Mouse (Mus musculus): ENCODE results near the gene Camkmt.

The Camkmt gene

DNA sequence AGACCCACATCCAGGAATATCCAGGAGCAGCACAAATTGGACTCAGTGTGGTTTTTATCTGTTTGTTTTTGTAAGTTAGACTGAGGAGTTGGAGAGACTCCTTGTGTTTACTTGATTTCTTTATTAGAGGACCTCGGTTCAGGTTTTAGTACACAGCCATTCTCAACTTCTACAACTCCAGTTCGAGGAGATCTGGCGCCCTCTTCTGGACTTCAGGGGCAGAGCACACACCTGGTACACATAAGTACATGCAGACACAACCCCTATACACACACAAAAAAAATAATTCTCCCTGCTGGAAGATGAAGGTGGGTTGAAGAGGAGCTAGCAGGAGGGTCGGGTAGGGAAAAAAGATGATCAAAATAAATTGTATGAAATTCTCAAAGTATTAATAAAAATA lies 379.4 kb downstream of the Camkmt start:
- no peak for DNase-seq

DNA sequence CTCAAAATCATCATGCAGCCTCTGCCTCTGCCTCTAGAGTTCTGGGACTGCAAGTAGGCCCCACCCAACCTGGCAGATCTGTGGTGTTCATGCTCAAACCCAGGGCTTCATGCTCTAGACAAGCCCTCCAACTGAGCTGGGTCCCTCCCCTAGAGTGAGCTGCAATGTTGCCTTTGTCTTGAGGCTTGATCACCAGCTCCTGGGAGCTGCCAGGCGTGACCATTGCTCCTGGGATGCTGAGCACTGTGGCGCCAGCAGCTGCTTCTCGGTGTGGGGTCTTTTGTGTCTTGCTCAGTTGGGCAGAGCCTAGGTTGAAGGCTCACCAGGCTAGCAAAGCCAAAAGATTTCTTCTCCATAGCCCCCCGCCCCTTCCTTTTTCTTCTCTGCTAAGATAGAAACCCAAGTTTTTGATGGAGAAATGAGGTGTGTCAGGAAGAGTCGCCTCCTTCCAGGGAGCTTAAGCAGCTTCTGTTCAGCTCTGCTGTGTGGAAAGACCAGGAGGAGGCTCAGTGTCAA lies 382.4 kb downstream of the Camkmt start:
- no peak for DNase-seq

DNA sequence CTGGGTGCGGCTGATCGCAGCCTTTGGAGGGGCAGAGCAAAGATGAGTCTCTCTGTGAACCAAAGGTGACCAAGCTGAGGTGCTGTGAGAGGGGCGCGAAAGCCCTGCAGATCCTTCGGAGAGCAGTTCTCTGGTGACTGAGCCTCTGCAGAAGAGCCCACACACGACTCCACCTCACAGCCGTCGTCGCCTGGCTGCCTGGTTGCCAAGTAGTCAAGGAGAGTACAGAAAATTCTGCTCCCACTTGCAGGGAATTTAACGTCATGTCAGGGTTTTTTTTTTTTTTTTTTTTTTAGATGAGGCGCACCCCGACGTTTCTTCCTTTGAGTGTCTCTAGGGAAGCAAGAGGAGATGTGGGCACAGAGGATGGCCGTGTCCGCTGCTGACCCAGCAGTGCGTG lies 382.9 kb downstream of the Camkmt start:
- no peak for DNase-seq

DNA sequence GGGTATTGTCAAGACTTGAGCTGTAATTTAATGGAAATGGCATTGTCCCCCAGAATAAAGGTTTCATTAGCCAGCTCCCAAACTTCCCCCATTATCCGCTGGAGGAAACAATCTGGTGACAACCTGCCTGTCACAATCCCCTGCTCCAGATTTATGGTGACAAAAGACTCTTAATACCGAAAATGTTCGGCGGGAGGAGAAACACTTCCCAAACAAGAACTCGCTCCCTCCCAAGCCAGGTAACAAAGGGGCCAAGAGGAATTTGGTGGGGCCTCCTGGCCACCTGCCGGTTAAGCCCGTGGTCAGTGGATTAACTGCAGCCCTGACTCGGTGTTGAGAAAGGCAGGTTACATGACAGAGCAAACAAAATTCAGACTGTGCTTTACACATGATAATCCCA lies 383.5 kb downstream of the Camkmt start:
- no peak for DNase-seq

- DNase-seq: no peak
Measured at GRCm38 (mm10) chr17:85481241-85481640, 390.9 kb downstream of the Camkmt start.

DNA sequence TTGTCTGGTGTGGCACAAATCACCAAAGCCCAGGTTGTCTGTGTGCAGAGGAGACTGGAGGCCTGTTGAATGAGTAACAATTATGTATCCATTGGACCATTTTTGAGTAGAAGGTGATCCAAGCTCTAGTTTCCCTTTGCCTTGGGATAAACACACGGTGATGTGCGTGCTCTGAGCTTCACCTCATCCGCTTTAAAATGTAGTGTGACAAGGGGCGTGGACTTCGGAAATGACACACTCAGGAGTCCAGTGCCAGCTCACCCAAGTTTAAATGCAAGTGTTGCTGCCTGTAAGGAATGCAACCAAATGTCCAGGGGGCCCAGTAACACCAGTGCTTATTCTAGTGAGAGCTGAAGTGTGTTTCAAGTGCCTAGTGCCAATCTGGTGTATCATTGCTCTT lies 392.7 kb downstream of the Camkmt start:
- no peak for DNase-seq

DNA sequence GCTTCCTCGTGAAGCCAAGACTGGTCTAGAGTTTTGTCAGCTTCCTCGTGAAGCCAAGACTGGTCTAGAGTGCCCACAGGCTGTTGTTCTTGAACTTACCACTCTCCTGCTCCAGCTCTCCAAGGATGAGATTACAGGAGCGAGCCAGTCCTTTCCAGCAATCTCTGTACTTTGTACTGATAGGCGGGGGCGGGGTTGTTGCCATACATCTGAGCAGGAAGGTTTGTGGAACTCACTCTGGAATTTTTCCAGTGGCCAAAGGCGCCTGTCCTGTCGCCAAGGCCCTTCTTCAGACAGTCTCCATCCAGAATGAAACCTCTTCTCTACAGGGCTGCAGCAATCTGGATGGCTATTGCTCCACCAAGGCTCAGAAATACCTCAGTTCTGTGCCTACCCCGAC lies 393.7 kb downstream of the Camkmt start:
- DNase-seq: no peak

GRCm38 (mm10) chr17:85484526-85484925 lies 394.2 kb downstream of the Camkmt start:
- DNase-seq: no peak

DNA sequence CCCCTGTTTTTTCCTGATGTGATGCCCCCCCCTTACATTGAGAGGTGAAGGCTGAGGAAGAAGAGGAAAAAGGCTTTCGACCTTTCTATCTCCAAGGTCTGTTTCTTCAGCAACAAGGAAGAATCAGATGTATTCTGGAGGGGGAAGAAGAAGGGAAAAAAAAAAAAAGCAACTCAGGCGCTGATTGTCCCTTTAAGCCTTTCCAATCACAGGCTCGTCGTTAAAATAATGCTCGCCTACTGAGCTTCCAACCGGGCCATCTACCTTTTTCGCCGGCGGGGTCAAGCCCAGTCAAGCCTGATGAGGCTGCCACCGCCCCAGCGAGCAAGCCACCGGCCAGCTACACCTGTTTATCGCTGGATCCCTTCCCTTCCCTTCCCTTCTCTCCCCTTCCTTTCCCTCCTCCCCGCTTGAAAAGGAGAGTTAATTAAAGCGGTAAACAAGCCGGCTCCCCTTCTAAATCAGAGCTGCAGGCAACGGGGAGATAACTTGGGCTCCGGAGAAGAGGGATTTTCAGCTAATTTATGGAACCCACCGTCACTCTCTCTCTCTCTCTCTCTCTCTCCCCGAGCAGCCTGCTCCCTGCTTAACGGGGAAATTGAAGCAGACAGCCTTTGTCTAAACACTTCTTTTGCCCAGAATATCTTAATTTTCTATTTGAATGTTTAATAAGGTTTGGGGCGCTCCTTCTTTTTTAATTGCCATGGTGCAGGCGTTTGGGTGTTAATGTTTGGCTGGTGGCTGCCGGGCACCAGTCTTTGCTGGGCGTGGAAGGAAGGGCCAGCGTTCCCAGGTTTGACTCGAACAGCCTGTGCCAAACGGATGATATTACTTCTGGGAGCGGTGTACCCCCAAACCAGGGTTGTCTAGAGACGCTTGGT lies 395.0 kb downstream of the Camkmt start:
- DNase-seq: no peak

- no peak for DNase-seq
Measured at GRCm38 (mm10) chr17:85485946-85486533, 395.7 kb downstream of the Camkmt start.

DNA sequence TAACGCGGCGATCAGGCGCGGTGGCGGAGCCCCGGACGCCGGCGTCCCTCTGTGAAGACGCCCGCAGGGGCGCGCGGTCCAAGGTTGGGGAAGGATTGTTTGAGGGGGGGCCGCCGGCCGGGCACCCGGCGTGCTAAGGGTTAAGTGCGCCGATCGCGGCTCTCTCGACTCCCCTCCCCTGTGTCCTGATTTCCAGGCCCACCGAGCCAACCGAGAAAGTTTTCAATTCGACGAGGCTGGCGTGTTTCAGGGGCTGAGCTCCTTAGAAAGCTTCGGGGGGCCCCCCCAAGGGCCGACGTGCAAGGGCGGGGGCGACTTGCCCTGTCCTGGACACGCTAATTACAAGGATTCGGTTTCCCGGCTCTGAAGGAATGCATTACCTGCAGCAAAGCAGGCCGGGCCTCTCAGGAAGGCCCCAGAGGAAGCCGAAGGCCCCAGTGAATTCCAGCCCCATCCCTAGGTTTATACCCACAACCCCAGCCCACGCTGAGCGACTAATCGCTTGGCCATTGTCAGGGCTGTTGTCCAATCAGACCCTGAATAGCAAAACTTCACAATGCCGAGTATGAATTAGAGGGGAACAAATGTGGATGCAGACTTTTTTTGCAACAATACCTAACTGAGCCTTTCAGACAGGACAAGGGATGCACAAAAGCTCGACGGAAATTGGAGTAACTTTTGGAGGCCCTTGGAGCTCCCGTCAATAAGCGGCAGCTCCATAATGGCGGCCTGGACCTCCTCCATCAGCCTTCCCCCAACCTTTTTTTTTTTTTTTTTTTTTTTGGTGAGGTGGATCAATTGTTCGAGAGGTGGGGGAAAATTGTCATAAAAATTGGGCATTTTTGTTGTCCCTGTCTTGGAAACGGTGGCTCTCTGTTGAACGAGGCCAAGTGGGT lies 396.5 kb downstream of the Camkmt start:
- DNase-seq: no peak

- no peak for DNase-seq
Measured at GRCm38 (mm10) chr17:85487531-85487930, 397.2 kb downstream of the Camkmt start.

GRCm38 (mm10) chr17:85488601-85489487 lies 398.5 kb downstream of the Camkmt start:
- DNase-seq: no peak

GRCm38 (mm10) chr17:85489488-85489980 lies 399.2 kb downstream of the Camkmt start:
- DNase-seq: no peak

GRCm38 (mm10) chr17:85491491-85491890 lies 401.1 kb downstream of the Camkmt start:
- DNase-seq: no peak

- no peak for DNase-seq
Measured at GRCm38 (mm10) chr17:85493521-85493920, 403.2 kb downstream of the Camkmt start.

GRCm38 (mm10) chr17:85495012-85495754 lies 404.8 kb downstream of the Camkmt start:
- no peak for DNase-seq

- DNase-seq: no peak
Measured at GRCm38 (mm10) chr17:85495871-85496270, 405.5 kb downstream of the Camkmt start.

DNA sequence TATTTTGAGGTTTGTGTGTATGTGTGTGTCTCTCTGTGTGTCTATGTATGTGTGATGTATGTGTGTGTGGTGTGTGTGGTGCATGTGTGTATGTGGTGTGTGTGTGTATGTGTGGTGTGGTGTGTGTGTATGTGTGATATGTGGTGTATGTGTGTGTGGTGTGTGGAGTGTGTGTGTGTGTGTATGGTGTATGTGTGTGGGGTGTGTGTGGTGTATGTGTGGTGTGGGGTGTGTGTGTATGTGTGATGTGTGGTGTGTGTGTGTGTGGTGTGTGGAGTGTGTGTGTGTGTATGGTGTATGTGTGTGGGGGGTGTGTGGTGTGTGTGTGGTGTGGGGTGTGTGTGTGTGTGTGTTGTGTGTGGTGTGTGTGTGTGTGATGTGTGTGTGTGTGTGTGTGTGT lies 414.5 kb downstream of the Camkmt start:
- DNase-seq: no peak

- DNase-seq: no peak
Measured at GRCm38 (mm10) chr17:85506206-85507088, 416.1 kb downstream of the Camkmt start.

Data from layer of hippocampus, adult 9-11 months (tissue).